Mouse (Mus musculus): ENCODE results near the gene Ndufa8.

GRCm38 (mm10) chr2:36013010-36013409 lies 36.2 kb downstream of the Ndufa8 start:
- TF ChIP-seq CTCF (IDR thresholded peaks at IDR 0.05; ENCODE audit: low read depth), result no peak
- peak; percentile 55; the same call in 1 of the 2 replicates for TF ChIP-seq EP300 (IDR thresholded peaks at IDR 0.05; ENCODE audit: low read depth)
